Mouse (Mus musculus): ENCODE measurements at regions not wholly inside any gene's neighbourhood (a gene's known extent, or its start where the extent isn't known, plus 50 kb on each side); places are given as distances from the start of the nearest gene placed in this dataset.

- TF ChIP-seq CTCF (IDR thresholded peaks at IDR 0.05; ENCODE audit: borderline replicate concordance, insufficient read depth, low read length) (no peak), POLR2A (IDR thresholded peaks at IDR 0.05; ENCODE audit: low read depth, low read length) (no peak)
Observed at GRCm38 (mm10) chr5:147792638-147793037, 66.8 kb upstream of the Flt1 start.
